In genomic region chr17:66507049-66507954, GRCm38 (mm10) we compare ENCODE assay signal across 17 mouse cellular contexts. TPM values are rescaled to one million over a fixed set of nuclear protein-coding genes. Genes with fewer than 3 reads are reported as not detected.
DNase-seq lines count a peak whose midpoint lies in the region; ATAC-seq and TF ChIP-seq lines count a peak whose summit lies in the region.
"Had no signal": no experiment of that assay in that cellular context is flagged by ENCODE, and none has a peak within 500 bp of the region (broad histone marks: within the 10 kb centered on the region; RNA-seq: fewer than 3 reads in every experiment).

No protein-coding gene starts in this region.

- peak; percentile 52 to 63 for DNase-seq in cerebellum, adult 18-20 months
- DNase-seq in lung, postnatal 0 days (ENCODE audit: low spot score), result peak; percentile 44
- DNase-seq in lung, postnatal 10 days, result no peak
- no peak for DNase-seq in B cell, adult 2 months
- no peak for DNase-seq in thymus, postnatal 4 days
- DNase-seq: embryo, embryonic 11 days; right cerebral cortex, postnatal 14 days; thymus, adult 18-20 months had no signal

- H3K4me1 ChIP-seq in lung, postnatal 0 days (ENCODE audit: insufficient read depth, low read depth, low read length), result peaks cover 6% of the 10 kb centered on the region
- H3K4me1 ChIP-seq in bone marrow macrophage, adult 2 months (ENCODE audit: control insufficient read depth, insufficient read depth, low read length), result peaks cover 13% of the 10 kb centered on the region
- H3K4me1 ChIP-seq in stomach, embryonic 15.5 days, result peaks cover 12% of the 10 kb centered on the region
- H3K4me1 ChIP-seq: neural tube, embryonic 12.5 days had no signal

- WGBS in lung, postnatal 0 days, result 71% methylated on average over 9 of the region's 9 CpGs
- WGBS in stomach, embryonic 15.5 days, result 76% methylated on average over 9 of the region's 9 CpGs

- no peak overlapping the region for H3K27ac ChIP-seq in lung, postnatal 0 days (ENCODE audit: low read length)
- H3K27ac ChIP-seq in bone marrow macrophage, adult 2 months (ENCODE audit: insufficient read depth, low read depth, low read length), result 0 out of 2 replicates have a peak overlapping the region, but pooled peaks have one; percentile 19
- H3K27ac ChIP-seq in stomach, embryonic 15.5 days, result peak overlapping the region; percentile 16; the same call in 1 of the 2 replicates
- H3K27ac ChIP-seq: forebrain, embryonic 13.5 days; heart, embryonic 13.5 days; hindbrain, embryonic 14.5 days; liver, embryonic 15.5 days; neural tube, embryonic 12.5 days had no signal

- H3K36me3 ChIP-seq in lung, postnatal 0 days (ENCODE audit: insufficient read depth, low read length), result no peaks in the 10 kb centered on the region
- peaks cover 11% of the 10 kb centered on the region for H3K36me3 ChIP-seq in stomach, embryonic 15.5 days

- no peaks in the 10 kb centered on the region for H3K9me3 ChIP-seq in lung, postnatal 0 days (ENCODE audit: low read length)
- H3K9me3 ChIP-seq in stomach, embryonic 15.5 days, result no peaks in the 10 kb centered on the region
- H3K9me3 ChIP-seq: forebrain, embryonic 13.5 days; heart, embryonic 13.5 days; liver, embryonic 15.5 days; megakaryocyte, embryonic 14.5 days; neural tube, embryonic 12.5 days had no signal

- H3K4me3 ChIP-seq in lung, postnatal 0 days (ENCODE audit: low read depth, low read length), result no peak overlapping the region
- no peak overlapping the region for H3K4me3 ChIP-seq in bone marrow macrophage, adult 2 months (ENCODE audit: insufficient read depth, low read length)
- no peak overlapping the region for H3K4me3 ChIP-seq in stomach, embryonic 15.5 days (replicated peaks)
- H3K4me3 ChIP-seq: forebrain, embryonic 13.5 days; heart, embryonic 13.5 days; liver, embryonic 15.5 days; megakaryocyte, embryonic 14.5 days; neural tube, embryonic 12.5 days had no signal

- TF ChIP-seq EP300 in lung, postnatal 0 days (IDR thresholded peaks at IDR 0.05), result no peak

- no peak for ATAC-seq in cerebellum, adult (ENCODE audit: insufficient number of reproducible peaks, low FRiP score, low TSS enrichment)
- no peak for ATAC-seq in lung, postnatal 0 days
- ATAC-seq in stomach, embryonic 15.5 days (ENCODE audit: insufficient read depth, low FRiP score, low read depth), result no peak; the same call in 1 of the 2 replicates
- ATAC-seq: forebrain, embryonic 13.5 days had no signal

- no peaks in the 10 kb centered on the region for H3K27me3 ChIP-seq in lung, postnatal 0 days (replicated peaks; ENCODE audit: insufficient read depth, low read length)
- H3K27me3 ChIP-seq in stomach, embryonic 15.5 days (replicated peaks), result no peaks in the 10 kb centered on the region
- H3K27me3 ChIP-seq: forebrain, embryonic 13.5 days; heart, embryonic 13.5 days; liver, embryonic 15.5 days; megakaryocyte, embryonic 14.5 days; neural tube, embryonic 12.5 days had no signal

- no peak overlapping the region for H3K4me2 ChIP-seq in lung, postnatal 0 days (replicated peaks; ENCODE audit: low read depth, low read length)
- no peak overlapping the region for H3K4me2 ChIP-seq in stomach, embryonic 15.5 days
- H3K4me2 ChIP-seq: forebrain, embryonic 13.5 days; heart, embryonic 13.5 days; hindbrain, embryonic 14.5 days; liver, embryonic 15.5 days; neural tube, embryonic 12.5 days had no signal

- no peak for TF ChIP-seq POLR2A in bone marrow macrophage, adult 2 months (IDR thresholded peaks at IDR 0.05; ENCODE audit: borderline replicate concordance, low read depth, low read length)

- no peak overlapping the region for H3K9ac ChIP-seq in lung, postnatal 0 days (replicated peaks; ENCODE audit: low read depth)
- no peak overlapping the region for H3K9ac ChIP-seq in stomach, embryonic 15.5 days
- H3K9ac ChIP-seq: forebrain, embryonic 13.5 days; heart, embryonic 13.5 days; hindbrain, embryonic 14.5 days; liver, embryonic 15.5 days; neural tube, embryonic 12.5 days had no signal

- TF ChIP-seq CTCF in lung, postnatal 0 days (IDR thresholded peaks at IDR 0.05), result no peak
- no peak for TF ChIP-seq CTCF in bone marrow macrophage, adult 2 months (IDR thresholded peaks at IDR 0.05; ENCODE audit: low read depth, low read length)

RNA-seq across cellular contexts. Expression of gene Rab12, which starts 12.2 kb away (rescaled TPM):
- 70.8 and 72.8 TPM in 2 replicates for polyA plus RNA-seq in lung, postnatal 0 days (2015; fragmentation: Nextera tagmentation; extraction: Ambion mirVana)
- 76.6 and 82.5 TPM in 2 replicates for polyA plus RNA-seq in bone marrow macrophage, adult 2 months (2012; ENCODE audit: insufficient read depth, insufficient read length, missing spikeins)
- 41.8 and 44.7 TPM in 2 replicates for polyA plus RNA-seq in stomach, embryonic 15.5 days (2015; fragmentation: Nextera tagmentation; extraction: Ambion mirVana)

RNA-seq across cellular contexts. Expression of gene Mtcl1, which starts 57.8 kb away (rescaled TPM):
- polyA plus RNA-seq in lung, postnatal 0 days (2015; fragmentation: Nextera tagmentation; extraction: Ambion mirVana), result 8.6 and 9.9 TPM in 2 replicates
- polyA plus RNA-seq in bone marrow macrophage, adult 2 months (2012; ENCODE audit: insufficient read depth, insufficient read length, missing spikeins), result not detected in 2 replicates
- 6.1 and 7.2 TPM in 2 replicates for polyA plus RNA-seq in stomach, embryonic 15.5 days (2015; fragmentation: Nextera tagmentation; extraction: Ambion mirVana)

Comparison
In these comparisons a context has a peak if more than half of its experiments do, and no peak if none do; other contexts are left out.
1. DNase-seq: peak in cerebellum, adult 18-20 months (2 of 2) and lung, postnatal 0 days (single experiment); none in lung, postnatal 10 days (single experiment), B cell, adult 2 months (0 of 2) and thymus, postnatal 4 days (single experiment).